Mouse (Mus musculus) embryonic facial prominence, embryonic 15.5 days (tissue): ENCODE measurements around the gene Acaa1b. TPM values are rescaled to one million over a fixed set of nuclear protein-coding genes. Genes with fewer than 3 reads are reported as not detected.

Source experiments
- ATAC-seq: fragments of 200-750 bp; cut with Nextera tagmentation; 2 replicates; pipeline ENCODE4 v1.8.0; 2017; ENCODE audit warnings: low read depth, moderate TSS enrichment; ENCODE audit not compliant: insufficient number of reproducible peaks, low FRiP score, low TSS enrichment
- H3K27ac ChIP-seq: fragments of 300-500 bp; sonication (generic); replicated peaks from 2 replicates; pipeline ENCODE4 v1.5.1; 2015; ENCODE audit warnings: mild to moderate bottlenecking, inconsistent platforms
- H3K27me3 ChIP-seq: fragments of 300-500 bp; sonication (generic); 2 replicates; pipeline ENCODE4 v1.6.1; 2015; ENCODE audit warnings: inconsistent platforms
- H3K36me3 ChIP-seq: fragments of 300-500 bp; sonication (generic); 2 replicates; pipeline ENCODE4 v1.6.1; 2015; ENCODE audit warnings: mild to moderate bottlenecking, inconsistent platforms
- H3K4me1 ChIP-seq: fragments of 300-500 bp; sonication (generic); 2 replicates; pipeline ENCODE4 v1.6.1; 2015; ENCODE audit warnings: inconsistent platforms
- H3K4me2 ChIP-seq: fragments of 300-500 bp; sonication (generic); replicated peaks from 2 replicates; pipeline ENCODE4 v1.6.1; 2015; ENCODE audit warnings: mild to moderate bottlenecking, inconsistent platforms
- H3K4me3 ChIP-seq: fragments of 300-500 bp; sonication (generic); replicated peaks from 2 replicates; pipeline ENCODE4 v1.5.1; 2015; ENCODE audit warnings: mild to moderate bottlenecking, inconsistent platforms
- H3K9ac ChIP-seq: fragments of 300-500 bp; sonication (generic); 2 replicates; pipeline ENCODE4 v1.6.1; 2015; ENCODE audit warnings: inconsistent platforms
- H3K9me3 ChIP-seq: fragments of 300-500 bp; sonication (generic); replicated peaks from 2 replicates; pipeline ENCODE4 v1.6.1; 2016; ENCODE audit warnings: inconsistent platforms
- WGBS: fragments of 180-500 bp; shearing (Covaris S2); methylation state at CpG from one replicate; pipeline ENCODE4 v1.1.7; 2015; 5-methylcytosine and 5-hydroxymethylcytosine counted together
- polyA plus RNA-seq: library from polyadenylated mRNA; unstranded; fragments of >200 nt; fragmentation: Nextera tagmentation; extraction: Ambion mirVana; gene quantifications from 2 replicates; pipeline ENCODE4 v1.2.1, GENCODE M21; 2015

Acaa1b gene
- polyA plus RNA-seq: 2.1 and 3.0 TPM in 2 replicates

- peak; percentile 66 for ATAC-seq
- under 1% methylated on average over 64 of the region's 65 CpGs for WGBS
- Histone ChIP-seq H3K27ac (no peak within 1 kb of the TSS), H3K4me3 (peak within 1 kb of the TSS; percentile 53), H3K4me2 (peak within 1 kb of the TSS; percentile 67), H3K9me3 (no peaks in the 10 kb centered on the region), H3K36me3 (no peaks in the 10 kb centered on the region), H3K4me1 (0 out of 2 replicates have a peak, but pooled peaks cover 5% of the 10 kb centered on the region), H3K27me3 (peaks cover 20% of the 10 kb centered on the region), H3K9ac (no peak within 1 kb of the TSS)
Measured at GRCm38 (mm10) chr9:119156278-119157201, at the start of gene Acaa1b. TSS of gene Acaa1b (minus strand) at chr9:119157093.

- WGBS: 66% methylated on average over 2 of the region's 2 CpGs
Measured at GRCm38 (mm10) chr9:119206666-119207065, 49.8 kb upstream of the Acaa1b start.

GRCm38 (mm10) chr9:119205756-119206155, 48.9 kb upstream of the Acaa1b start:
- no peaks in the 10 kb centered on the region for H3K27me3 ChIP-seq
- H3K4me2 ChIP-seq: no peak overlapping the region
- no peaks in the 10 kb centered on the region for H3K36me3 ChIP-seq
- no peak overlapping the region for H3K27ac ChIP-seq
- 93% methylated on average over 5 of the region's 5 CpGs for WGBS
- no peak overlapping the region for H3K9ac ChIP-seq
- H3K4me1 ChIP-seq: no peaks in the 10 kb centered on the region
- no peaks in the 10 kb centered on the region for H3K9me3 ChIP-seq
- no peak overlapping the region for H3K4me3 ChIP-seq
- no peak for ATAC-seq

More at GRCm38 (mm10) chr9:119206666-119207065, 49.8 kb upstream of the Acaa1b start:
- Histone ChIP-seq H3K27me3 (no peaks in the 10 kb centered on the region), H3K27ac (no peak overlapping the region), H3K4me1 (no peaks in the 10 kb centered on the region), H3K9ac (no peak overlapping the region), H3K4me3 (no peak overlapping the region), H3K4me2 (no peak overlapping the region), H3K36me3 (no peaks in the 10 kb centered on the region), H3K9me3 (no peaks in the 10 kb centered on the region)
- no peak for ATAC-seq

GRCm38 (mm10) chr9:119203617-119204016, 46.7 kb upstream of the Acaa1b start:
- Histone ChIP-seq H3K4me1 (no peaks in the 10 kb centered on the region), H3K27ac (no peak overlapping the region), H3K9ac (no peak overlapping the region), H3K36me3 (no peaks in the 10 kb centered on the region), H3K4me3 (no peak overlapping the region), H3K27me3 (no peaks in the 10 kb centered on the region), H3K9me3 (no peaks in the 10 kb centered on the region), H3K4me2 (no peak overlapping the region)
- no peak for ATAC-seq
- whole genome bisulfite sequencing: 92% methylated on average over 9 of the region's 9 CpGs

GRCm38 (mm10) chr9:119201653-119202052, 44.8 kb upstream of the Acaa1b start:
- Histone ChIP-seq H3K9ac (no peak overlapping the region), H3K36me3 (no peaks in the 10 kb centered on the region), H3K4me1 (no peaks in the 10 kb centered on the region), H3K4me2 (no peak overlapping the region), H3K9me3 (no peaks in the 10 kb centered on the region), H3K27ac (no peak overlapping the region), H3K27me3 (no peaks in the 10 kb centered on the region), H3K4me3 (no peak overlapping the region)
- no peak for ATAC-seq
- WGBS: 85% methylated on average over 5 of the region's 5 CpGs

GRCm38 (mm10) chr9:119199151-119199861, 42.4 kb upstream of the Acaa1b start:
- no peak for ATAC-seq

GRCm38 (mm10) chr9:119192202-119192990, 35.5 kb upstream of the Acaa1b start:
- Histone ChIP-seq H3K36me3 (no peaks in the 10 kb centered on the region), H3K4me1 (no peaks in the 10 kb centered on the region), H3K27me3 (no peaks in the 10 kb centered on the region), H3K4me3 (no peak overlapping the region), H3K27ac (no peak overlapping the region), H3K9ac (no peak overlapping the region), H3K4me2 (no peak overlapping the region), H3K9me3 (no peaks in the 10 kb centered on the region)
- 33% methylated on average over 11 of the region's 11 CpGs for WGBS
- no peak; the same call in 1 of the 2 replicates for ATAC-seq

More at GRCm38 (mm10) chr9:119199151-119199861, 42.4 kb upstream of the Acaa1b start:
- no peaks in the 10 kb centered on the region for H3K4me1 ChIP-seq
- H3K9me3 ChIP-seq: no peaks in the 10 kb centered on the region
- no peak overlapping the region for H3K27ac ChIP-seq
- no peak overlapping the region for H3K4me3 ChIP-seq
- H3K27me3 ChIP-seq: no peaks in the 10 kb centered on the region
- H3K9ac ChIP-seq: no peak overlapping the region
- H3K4me2 ChIP-seq: no peak overlapping the region
- WGBS: 58% methylated on average over 10 of the region's 10 CpGs
- H3K36me3 ChIP-seq: no peaks in the 10 kb centered on the region

- 32% methylated on average over 3 of the region's 3 CpGs for WGBS
Measured at GRCm38 (mm10) chr9:119181241-119181728, 24.4 kb upstream of the Acaa1b start.

GRCm38 (mm10) chr9:119179292-119179691, 22.4 kb upstream of the Acaa1b start:
- Histone ChIP-seq H3K27me3 (no peaks in the 10 kb centered on the region), H3K4me2 (no peak overlapping the region), H3K36me3 (no peaks in the 10 kb centered on the region), H3K9ac (no peak overlapping the region), H3K4me3 (no peak overlapping the region), H3K27ac (no peak overlapping the region), H3K9me3 (no peaks in the 10 kb centered on the region), H3K4me1 (peaks cover 14% of the 10 kb centered on the region)
- ATAC-seq: no peak
- whole genome bisulfite sequencing: 90% methylated on average over 11 of the region's 11 CpGs

More at GRCm38 (mm10) chr9:119181241-119181728, 24.4 kb upstream of the Acaa1b start:
- H3K27ac ChIP-seq: 0 out of 2 replicates have a peak overlapping the region, but pooled peaks have one; percentile 25
- no peaks in the 10 kb centered on the region for H3K9me3 ChIP-seq
- no peak overlapping the region for H3K4me3 ChIP-seq
- H3K27me3 ChIP-seq: no peaks in the 10 kb centered on the region
- no peak for ATAC-seq
- H3K9ac ChIP-seq: no peak overlapping the region
- H3K4me2 ChIP-seq: no peak overlapping the region
- H3K4me1 ChIP-seq: peaks cover 14% of the 10 kb centered on the region
- no peaks in the 10 kb centered on the region for H3K36me3 ChIP-seq

GRCm38 (mm10) chr9:119167608-119168007, 10.7 kb upstream of the Acaa1b start:
- H3K4me1 ChIP-seq: no peaks in the 10 kb centered on the region
- H3K27me3 ChIP-seq: no peaks in the 10 kb centered on the region
- H3K4me3 ChIP-seq: no peak overlapping the region
- no peak overlapping the region for H3K27ac ChIP-seq
- no peak for ATAC-seq
- no peak overlapping the region for H3K4me2 ChIP-seq
- no peaks in the 10 kb centered on the region for H3K36me3 ChIP-seq
- H3K9me3 ChIP-seq: no peaks in the 10 kb centered on the region
- H3K9ac ChIP-seq: no peak overlapping the region
- 88% methylated on average over 2 of the region's 2 CpGs for WGBS
